Mouse (Mus musculus): ENCODE measurements around the gene Nyap2. TPM values are rescaled to one million over a fixed set of nuclear protein-coding genes. Genes with fewer than 3 reads are reported as not detected.

The Nyap2 gene
- polyA plus RNA-seq, 1 experiment from 2014 or later, result 0.19 TPM

- DNase-seq (ENCODE audit: low spot score) (no peak), ATAC-seq (ENCODE audit: low FRiP score, low TSS enrichment) (no peak)
- H3K4me1 ChIP-seq (replicated peaks; ENCODE audit: control insufficient read depth, insufficient read depth), result no peaks in the 10 kb centered on the region
- H3K9ac ChIP-seq (ENCODE audit: low read length), result no peak overlapping the region
- TF ChIP-seq CTCF (IDR thresholded peaks at IDR 0.05; ENCODE audit: low read depth), result no peak
- no peak overlapping the region for H3K4me2 ChIP-seq (replicated peaks; ENCODE audit: low read depth)
- no peaks in the 10 kb centered on the region for H3K36me3 ChIP-seq (ENCODE audit: control insufficient read depth, insufficient read depth, low read length)
- no peak overlapping the region for H3K27ac ChIP-seq (replicated peaks)
- no peak overlapping the region for H3K4me3 ChIP-seq (ENCODE audit: low read depth, low read length)
- no peaks in the 10 kb centered on the region for H3K27me3 ChIP-seq (ENCODE audit: control insufficient read depth, insufficient read depth, low read length)
- H3K9me3 ChIP-seq (ENCODE audit: control insufficient read depth, low read length), result no peaks in the 10 kb centered on the region
These were observed 68.8 kb downstream of the Nyap2 start for GRCm38 (mm10) chr1:81145576-81145975.

DNA sequence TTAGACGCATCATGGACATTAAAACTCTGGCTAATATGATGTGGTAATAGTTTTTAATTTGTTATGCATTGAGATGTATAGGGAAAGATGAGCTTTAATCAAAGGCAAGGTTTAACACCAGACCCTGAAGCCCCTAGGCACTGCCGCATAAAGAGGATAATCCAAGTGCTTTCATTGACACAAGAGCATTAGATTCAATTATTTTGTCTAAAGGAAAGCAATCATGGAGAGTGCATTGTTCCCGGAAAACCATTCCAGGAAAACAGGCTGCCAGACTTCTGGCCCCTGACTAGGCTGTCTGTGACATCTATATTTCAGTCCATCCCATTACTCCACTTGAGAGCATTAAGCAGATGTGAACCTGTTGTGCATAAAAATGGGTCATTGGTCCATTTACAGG is 92.5 kb downstream of the Nyap2 start:
- H3K27me3 ChIP-seq (ENCODE audit: control insufficient read depth, insufficient read depth, low read length), result no peaks in the 10 kb centered on the region
- no peak overlapping the region for H3K4me2 ChIP-seq (replicated peaks; ENCODE audit: low read depth)
- 72% methylated on average over 3 of the region's 3 CpGs for WGBS
- no peaks in the 10 kb centered on the region for H3K9me3 ChIP-seq (ENCODE audit: control insufficient read depth, low read length)
- no peak overlapping the region for H3K27ac ChIP-seq (replicated peaks)
- H3K4me1 ChIP-seq (replicated peaks; ENCODE audit: control insufficient read depth, insufficient read depth), result no peaks in the 10 kb centered on the region
- no peak for ATAC-seq (ENCODE audit: low FRiP score, low TSS enrichment)
- no peaks in the 10 kb centered on the region for H3K36me3 ChIP-seq (ENCODE audit: control insufficient read depth, insufficient read depth, low read length)
- TF ChIP-seq EP300 (optimal IDR thresholded peaks at IDR 0.05) (no peak), CTCF (IDR thresholded peaks at IDR 0.05; ENCODE audit: low read depth) (no peak)
- DNase-seq (ENCODE audit: low spot score), result no peak
- H3K9ac ChIP-seq (ENCODE audit: low read length), result no peak overlapping the region
- H3K4me3 ChIP-seq (ENCODE audit: low read depth, low read length), result no peak overlapping the region

- H3K9me3 ChIP-seq (ENCODE audit: control insufficient read depth, low read length), result no peaks in the 10 kb centered on the region
- DNase-seq (ENCODE audit: low spot score), result no peak
- no peak for TF ChIP-seq EP300 (optimal IDR thresholded peaks at IDR 0.05)
- no peaks in the 10 kb centered on the region for H3K4me1 ChIP-seq (replicated peaks; ENCODE audit: control insufficient read depth, insufficient read depth)
- H3K4me3 ChIP-seq (ENCODE audit: low read depth, low read length), result no peak overlapping the region
- no peak overlapping the region for H3K9ac ChIP-seq (ENCODE audit: low read length)
- no peaks in the 10 kb centered on the region for H3K27me3 ChIP-seq (ENCODE audit: control insufficient read depth, insufficient read depth, low read length)
- H3K36me3 ChIP-seq (ENCODE audit: control insufficient read depth, insufficient read depth, low read length), result no peaks in the 10 kb centered on the region
- H3K4me2 ChIP-seq (replicated peaks; ENCODE audit: low read depth), result no peak overlapping the region
- ATAC-seq (ENCODE audit: low FRiP score, low TSS enrichment), result no peak
- no peak overlapping the region for H3K27ac ChIP-seq (replicated peaks)
These were observed 96.0 kb downstream of the Nyap2 start for GRCm38 (mm10) chr1:81172703-81173102.

DNA sequence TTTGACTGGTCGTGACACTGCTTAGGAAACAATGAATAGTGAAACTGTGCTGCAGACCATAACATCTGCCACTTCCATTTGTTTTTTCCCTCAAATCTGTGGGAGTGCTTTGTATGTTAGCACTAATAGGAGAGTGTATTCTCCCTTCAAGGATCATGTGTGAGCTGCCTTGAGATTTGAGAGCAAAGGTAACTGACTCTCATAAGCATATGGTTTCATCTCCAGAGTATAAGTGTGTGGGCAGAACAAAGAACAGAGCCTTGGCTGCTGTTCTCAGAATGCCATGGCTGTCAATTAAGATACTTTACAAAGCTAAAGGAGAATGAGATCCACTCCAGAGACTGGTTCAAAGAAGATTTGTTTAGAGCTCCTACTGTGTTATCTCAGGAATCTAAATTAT is 96.6 kb downstream of the Nyap2 start:
- Histone ChIP-seq H3K4me3 (ENCODE audit: low read depth, low read length) (no peak overlapping the region), H3K9ac (ENCODE audit: low read length) (no peak overlapping the region), H3K36me3 (ENCODE audit: control insufficient read depth, insufficient read depth, low read length) (no peaks in the 10 kb centered on the region), H3K4me1 (replicated peaks; ENCODE audit: control insufficient read depth, insufficient read depth) (no peaks in the 10 kb centered on the region), H3K27ac (replicated peaks) (no peak overlapping the region), H3K4me2 (replicated peaks; ENCODE audit: low read depth) (no peak overlapping the region), H3K9me3 (ENCODE audit: control insufficient read depth, low read length) (no peaks in the 10 kb centered on the region), H3K27me3 (ENCODE audit: control insufficient read depth, insufficient read depth, low read length) (no peaks in the 10 kb centered on the region)
- TF ChIP-seq EP300 (optimal IDR thresholded peaks at IDR 0.05) (no peak), CTCF (IDR thresholded peaks at IDR 0.05; ENCODE audit: low read depth) (no peak)
- 82% methylated on average over 1 of the region's 1 CpGs for WGBS
- DNase-seq (ENCODE audit: low spot score) (no peak), ATAC-seq (ENCODE audit: low FRiP score, low TSS enrichment) (no peak)

GRCm38 (mm10) chr1:81179725-81180124 is 103.0 kb downstream of the Nyap2 start:
- Histone ChIP-seq H3K4me2 (replicated peaks; ENCODE audit: low read depth) (no peak overlapping the region), H3K4me3 (ENCODE audit: low read depth, low read length) (no peak overlapping the region), H3K36me3 (ENCODE audit: control insufficient read depth, insufficient read depth, low read length) (no peaks in the 10 kb centered on the region), H3K27ac (replicated peaks) (no peak overlapping the region), H3K9me3 (ENCODE audit: control insufficient read depth, low read length) (no peaks in the 10 kb centered on the region), H3K4me1 (replicated peaks; ENCODE audit: control insufficient read depth, insufficient read depth) (no peaks in the 10 kb centered on the region), H3K9ac (ENCODE audit: low read length) (no peak overlapping the region), H3K27me3 (ENCODE audit: control insufficient read depth, insufficient read depth, low read length) (no peaks in the 10 kb centered on the region)
- DNase-seq (ENCODE audit: low spot score) (no peak), ATAC-seq (ENCODE audit: low FRiP score, low TSS enrichment) (no peak)
- 90% methylated on average over 4 of the region's 4 CpGs for WGBS
- no peak for TF ChIP-seq CTCF (IDR thresholded peaks at IDR 0.05; ENCODE audit: low read depth)
- TF ChIP-seq EP300 (optimal IDR thresholded peaks at IDR 0.05), result no peak

- Histone ChIP-seq H3K27me3 (ENCODE audit: control insufficient read depth, insufficient read depth, low read length) (no peaks in the 10 kb centered on the region), H3K4me1 (replicated peaks; ENCODE audit: control insufficient read depth, insufficient read depth) (no peaks in the 10 kb centered on the region), H3K36me3 (ENCODE audit: control insufficient read depth, insufficient read depth, low read length) (no peaks in the 10 kb centered on the region), H3K4me2 (replicated peaks; ENCODE audit: low read depth) (no peak overlapping the region), H3K4me3 (ENCODE audit: low read depth, low read length) (no peak overlapping the region), H3K27ac (replicated peaks) (no peak overlapping the region), H3K9me3 (ENCODE audit: control insufficient read depth, low read length) (no peaks in the 10 kb centered on the region), H3K9ac (ENCODE audit: low read length) (no peak overlapping the region)
- whole genome bisulfite sequencing, result 61% methylated on average over 3 of the region's 3 CpGs
- ATAC-seq (ENCODE audit: low FRiP score, low TSS enrichment), result no peak
- DNase-seq (ENCODE audit: low spot score), result no peak
- TF ChIP-seq CTCF (IDR thresholded peaks at IDR 0.05; ENCODE audit: low read depth) (no peak), EP300 (optimal IDR thresholded peaks at IDR 0.05) (no peak)
These were observed 103.9 kb downstream of the Nyap2 start for GRCm38 (mm10) chr1:81180686-81181085.

All from stomach, postnatal 0 days (tissue).